Mouse (Mus musculus) adrenal gland, postnatal 4 days (tissue): Measurements from ENCODE around the gene Olfr971. TPM values are rescaled to one million over a fixed set of nuclear protein-coding genes. Genes with fewer than 3 reads are reported as not detected.
"Not testable (repeated sequence)": the region's sequence is repeated elsewhere in the genome, so short reads cannot be mapped to it uniquely, and the experiment has no call there.

Source experiments
- DNase-seq, 2 experiments: peaks; one replicate each; pipeline ENCODE4 v3.0.0; 2021 to 2022; ENCODE audit warnings: low spot score in 2 of 2, mixed read lengths in 2 of 2
- long read RNA-seq, 2 experiments: library from polyadenylated mRNA; stranded (forward); transcript quantifications; one replicate each; pipeline ENCODE4 v2.0.0; 2021
- total RNA-seq, 2 experiments: library from RNA; stranded (reverse); gene quantifications; 2 replicates each; pipeline ENCODE4 v1.2.3; 2021

Gene Olfr971
- total RNA-seq, result not detected
- long read RNA-seq, experiment 1, result 0 reads
- long read RNA-seq, experiment 2, result 0 reads

- DNase-seq, result not testable (repeated sequence)
These were observed at the start of gene Olfr971 for GRCm38 (mm10) chr9:39836576-39836975. Olfr971 (plus strand) TSS chr9:39836876.

GRCm38 (mm10) chr9:39790558-39790957 lies 46.1 kb upstream of the Olfr971 start, which contains the start of gene Olfr969:
Olfr969 (plus strand) TSS chr9:39790945.
- no peak for DNase-seq

DNA sequence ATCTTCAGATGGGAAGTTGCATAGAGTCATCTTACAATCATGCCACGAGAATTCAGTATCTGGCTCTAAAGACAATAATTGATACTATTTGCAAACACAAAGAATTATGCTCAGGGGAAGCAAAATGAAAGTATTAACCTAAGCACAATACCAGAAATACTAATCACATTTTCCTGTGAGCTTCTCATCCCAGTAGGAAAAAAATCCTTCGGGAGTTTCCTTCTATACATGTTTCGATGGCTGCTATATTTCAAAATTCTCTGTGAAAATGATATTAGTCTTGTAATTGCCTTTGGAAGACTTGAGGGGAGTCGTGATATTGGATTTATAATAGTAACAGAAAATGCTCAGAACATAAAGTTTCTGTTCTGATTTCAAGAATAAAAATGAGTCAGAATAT lies 28.1 kb upstream of the Olfr971 start, which contains the start of gene Olfr970:
Gene Olfr970, plus strand, starts transcription at position 301 of the 400 bp plus-strand sequence.
- no peak for DNase-seq

DNA sequence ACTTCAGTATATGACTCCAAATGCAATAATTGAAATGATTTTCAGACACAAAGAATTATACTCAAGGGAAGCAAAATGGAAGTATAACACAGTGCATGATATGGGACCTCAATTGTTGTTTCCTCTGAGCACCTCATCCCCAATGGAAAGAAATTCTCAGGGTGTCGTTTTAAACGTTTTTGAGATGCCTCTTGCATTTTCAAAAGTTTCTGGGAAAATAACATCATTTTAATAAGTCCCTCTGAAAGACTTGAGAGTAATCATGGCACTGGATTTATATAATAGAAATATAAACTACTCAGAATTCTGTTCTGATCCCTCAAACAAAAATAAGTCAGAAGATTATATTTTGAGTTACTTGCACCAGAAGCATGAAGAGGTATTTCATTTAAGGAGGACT lies 29.4 kb downstream of the Olfr971 start, which contains the start of gene Olfr972:
Gene Olfr972, plus strand, starts transcription at position 301 of the 400 bp plus-strand sequence.
- DNase-seq, result no peak

DNA sequence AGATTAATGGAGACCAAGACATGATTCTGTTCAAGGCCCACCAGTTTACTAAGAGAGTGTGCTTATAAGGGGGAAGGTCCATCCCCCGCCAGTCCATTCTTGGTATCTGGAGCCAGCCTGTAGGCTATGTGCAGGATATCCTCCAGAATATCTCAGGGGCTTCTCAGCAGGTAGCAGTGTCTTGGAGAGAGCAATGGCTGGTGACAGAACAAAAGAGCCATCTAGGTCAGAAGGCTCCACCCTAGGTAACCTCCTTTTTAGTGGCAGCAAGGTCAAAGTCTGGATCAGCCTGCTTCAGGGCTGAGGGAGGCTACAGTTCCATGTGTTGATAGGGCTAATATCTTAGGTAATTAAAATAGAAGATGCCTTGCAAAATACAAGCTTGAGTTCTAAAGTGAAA lies 35.3 kb downstream of the Olfr971 start:
- DNase-seq, result not testable (repeated sequence)

GRCm38 (mm10) chr9:39877541-39878396 lies 41.1 kb downstream of the Olfr971 start:
- not testable (repeated sequence) for DNase-seq

Other genes with a start within 250 kb of the Olfr971 start
- 10 to 100 TPM; 38.8 to 48.6 TPM for gene AW551984, start 232.5 kb upstream of the Olfr971 start, total RNA-seq
- gene Olfr148, start 226.2 kb upstream of the Olfr971 start, total RNA-seq, result not detected
- gene Olfr960, start 215.5 kb upstream of the Olfr971 start, total RNA-seq, result not detected
- not detected for gene Olfr961, start 191.8 kb upstream of the Olfr971 start, total RNA-seq
- gene Olfr963, start 169.7 kb upstream of the Olfr971 start, total RNA-seq, result not detected
- gene Olfr149, start 129.8 kb upstream of the Olfr971 start, total RNA-seq, result not detected
- not detected for gene Olfr965, start 125.5 kb upstream of the Olfr971 start, total RNA-seq
- not detected for gene Olfr150, start 105.9 kb upstream of the Olfr971 start, total RNA-seq
- gene Olfr967, start 90.6 kb upstream of the Olfr971 start, total RNA-seq, result not detected
- not detected for gene Olfr968, start 53.6 kb upstream of the Olfr971 start, total RNA-seq
- gene Olfr969, start 45.9 kb upstream of the Olfr971 start, total RNA-seq, result not detected
- not detected for gene Olfr970, start 28.0 kb upstream of the Olfr971 start, total RNA-seq
- not detected for gene Olfr972, start 29.5 kb downstream of the Olfr971 start, total RNA-seq
- not detected for gene Olfr229, start 70.5 kb downstream of the Olfr971 start, total RNA-seq
- not detected for gene Olfr974, start 100.6 kb downstream of the Olfr971 start, total RNA-seq
- not detected for gene Olfr975, start 115.2 kb downstream of the Olfr971 start, total RNA-seq
- not detected for gene Olfr976, start 124.3 kb downstream of the Olfr971 start, total RNA-seq
- not detected for gene Olfr978, start 155.2 kb downstream of the Olfr971 start, total RNA-seq
- not detected for gene Olfr979, start 166.6 kb downstream of the Olfr971 start, total RNA-seq
- gene Olfr980, start 172.7 kb downstream of the Olfr971 start, total RNA-seq, result not detected
- gene Olfr981, start 184.6 kb downstream of the Olfr971 start, total RNA-seq, result not detected
- not detected for gene Olfr982, start 237.0 kb downstream of the Olfr971 start, total RNA-seq